Mouse (Mus musculus) kidney, embryonic 14.5 days (tissue): ENCODE measurements around the gene Ube2l6. TPM values are rescaled to one million over a fixed set of nuclear protein-coding genes. Genes with fewer than 3 reads are reported as not detected.
A peak's percentile ranks its signal among the peaks of the same experiment; 100 is the strongest.

Experiments
- ATAC-seq: fragments of 200-750 bp; cut with Nextera tagmentation; 2 replicates; pipeline ENCODE4 v1.8.0; 2017; ENCODE audit warnings: moderate number of reproducible peaks, mild to moderate bottlenecking, moderate TSS enrichment, moderate library complexity; ENCODE audit not compliant: low FRiP score, low TSS enrichment
- H3K27ac ChIP-seq: fragments of 300-500 bp; sonication (generic); 2 replicates; pipeline ENCODE4 v1.5.1; 2014; ENCODE audit warnings: low read depth, mild to moderate bottlenecking, low read length, moderate library complexity, mixed read lengths
- H3K27me3 ChIP-seq: fragments of 300-500 bp; sonication (generic); 2 replicates; pipeline ENCODE4 v1.6.1; 2014; ENCODE audit warnings: mild to moderate bottlenecking, low read length; ENCODE audit not compliant: control insufficient read depth, insufficient read depth
- H3K36me3 ChIP-seq: fragments of 300-500 bp; sonication (generic); 2 replicates; pipeline ENCODE4 v1.6.1; 2014; ENCODE audit warnings: low read length, mixed read lengths; ENCODE audit not compliant: control insufficient read depth, insufficient read depth
- H3K4me1 ChIP-seq: fragments of 300-500 bp; sonication (generic); 2 replicates; pipeline ENCODE4 v1.6.1; 2014; ENCODE audit warnings: low read length, mixed read lengths; ENCODE audit not compliant: control insufficient read depth, insufficient read depth
- H3K4me2 ChIP-seq: fragments of 300-500 bp; sonication (generic); replicated peaks from 2 replicates; pipeline ENCODE4 v1.6.1; 2014; ENCODE audit warnings: low read depth, mild to moderate bottlenecking, low read length
- H3K4me3 ChIP-seq: fragments of 300-500 bp; sonication (generic); 2 replicates; pipeline ENCODE4 v1.5.1; 2014; ENCODE audit warnings: mild to moderate bottlenecking, low read length
- H3K9ac ChIP-seq: fragments of 300-500 bp; sonication (generic); 2 replicates; pipeline ENCODE4 v1.6.1; 2014; ENCODE audit warnings: low read depth, mild to moderate bottlenecking, low read length, moderate library complexity
- H3K9me3 ChIP-seq: fragments of 300-500 bp; sonication (generic); 2 replicates; pipeline ENCODE4 v1.6.1; 2016; ENCODE audit warnings: low read length; ENCODE audit not compliant: control insufficient read depth
- WGBS: fragments of 180-500 bp; shearing (Covaris S2); extraction: QIAGEN DNeasy Blood & Tissue Kit; methylation state at CpG from one replicate; pipeline ENCODE4 v1.1.7; 2014; 5-methylcytosine and 5-hydroxymethylcytosine counted together
- polyA plus RNA-seq: library from polyadenylated mRNA; unstranded; fragments of >200 nt; fragmentation: Nextera tagmentation; extraction: Ambion mirVana; gene quantifications from 2 replicates; pipeline ENCODE4 v1.2.1, GENCODE M21; 2014

Ube2l6 gene
- polyA plus RNA-seq, 1 experiment from 2014 or later, result 29.0 TPM

- peak within 1 kb of the TSS; percentile 78; the same call in 1 of the 2 replicates for H3K27ac ChIP-seq
- peak within 1 kb of the TSS; percentile 67 for H3K4me3 ChIP-seq
- ATAC-seq, result no peak
- WGBS, result 13% methylated on average over 10 of the region's 10 CpGs
- H3K27me3 ChIP-seq, result 0 out of 2 replicates have a peak, but pooled peaks cover 8% of the 10 kb centered on the region
- no peaks in the 10 kb centered on the region for H3K36me3 ChIP-seq
- H3K9me3 ChIP-seq, result no peaks in the 10 kb centered on the region
- peak within 1 kb of the TSS; percentile 74 for H3K4me2 ChIP-seq
- peaks cover 9% of the 10 kb centered on the region; the same call in 1 of the 2 replicates for H3K4me1 ChIP-seq
- H3K9ac ChIP-seq, result peak within 1 kb of the TSS; percentile 82
These were observed 39.9 kb downstream of the Ube2l6 start, which contains the start of gene Slc43a1 for GRCm38 (mm10) chr2:84838593-84838949. Gene Slc43a1 (plus strand): TSS chr2:84838850.

- WGBS, result under 1% methylated on average over 47 of the region's 47 CpGs
- H3K36me3 ChIP-seq, result no peaks in the 10 kb centered on the region
- 0 out of 2 replicates have a peak, but pooled peaks cover 8% of the 10 kb centered on the region for H3K27me3 ChIP-seq
- H3K4me3 ChIP-seq, result peak overlapping the region; percentile 67
- H3K27ac ChIP-seq, result peak overlapping the region; percentile 78; the same call in 1 of the 2 replicates
- ATAC-seq, result peak; percentile 33
- H3K4me1 ChIP-seq, result peaks cover 9% of the 10 kb centered on the region; the same call in 1 of the 2 replicates
- H3K9ac ChIP-seq, result peak overlapping the region; percentile 82
- peak overlapping the region; percentile 74 for H3K4me2 ChIP-seq
- no peaks in the 10 kb centered on the region for H3K9me3 ChIP-seq
These were observed 40.7 kb downstream of the Ube2l6 start for GRCm38 (mm10) chr2:84838993-84839980.

DNA sequence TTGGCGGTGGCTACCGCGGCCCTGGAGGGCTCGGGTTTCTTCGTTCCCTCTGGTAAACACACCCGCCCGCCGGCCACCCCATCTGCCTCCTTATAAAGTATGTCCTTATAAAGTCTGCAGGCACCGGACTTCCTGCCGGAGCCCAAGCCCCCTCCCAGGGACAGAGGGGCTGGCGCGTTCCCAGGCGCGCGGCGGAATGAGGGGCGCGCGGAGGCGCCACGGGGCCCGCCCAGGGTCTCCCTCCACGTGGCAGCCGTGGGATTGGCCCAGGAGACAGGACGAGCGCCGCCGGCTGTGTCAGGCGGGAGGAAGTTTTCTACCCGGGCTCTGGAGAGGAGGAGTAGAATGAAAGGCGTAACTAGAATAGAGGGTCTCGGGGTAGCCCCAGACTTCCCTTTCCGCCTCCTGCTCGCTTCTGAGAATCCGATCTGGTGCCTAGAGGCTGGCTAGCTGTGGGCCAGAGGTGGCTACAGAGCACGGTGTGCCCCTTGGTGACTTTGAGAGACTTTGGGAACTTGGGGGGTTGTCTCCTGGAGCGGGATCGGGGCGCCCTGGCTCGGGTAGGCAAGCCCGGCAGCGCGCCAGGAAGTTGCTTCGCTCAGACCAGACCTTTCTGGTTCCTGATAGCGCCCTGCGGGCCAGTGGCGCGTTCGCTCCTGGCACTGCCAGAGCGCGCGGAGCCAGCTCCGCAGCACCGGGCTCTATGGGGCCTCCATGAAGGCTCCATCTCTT lies 41.6 kb downstream of the Ube2l6 start:
- Histone ChIP-seq H3K4me2 (peak overlapping the region; percentile 74), H3K36me3 (no peaks in the 10 kb centered on the region), H3K9ac (peak overlapping the region; percentile 82), H3K4me1 (peaks cover 9% of the 10 kb centered on the region; the same call in 1 of the 2 replicates), H3K4me3 (peak overlapping the region; percentile 67), H3K9me3 (no peaks in the 10 kb centered on the region), H3K27me3 (0 out of 2 replicates have a peak, but pooled peaks cover 8% of the 10 kb centered on the region), H3K27ac (peak overlapping the region; percentile 78)
- ATAC-seq, result peak; percentile 95
- WGBS, result under 1% methylated on average over 54 of the region's 54 CpGs

- Histone ChIP-seq H3K9me3 (no peaks in the 10 kb centered on the region), H3K36me3 (peaks cover 5% of the 10 kb centered on the region; the same call in 1 of the 2 replicates), H3K27ac (peak overlapping the region; percentile 78), H3K27me3 (0 out of 2 replicates have a peak, but pooled peaks cover 8% of the 10 kb centered on the region), H3K4me1 (peaks cover 9% of the 10 kb centered on the region; the same call in 1 of the 2 replicates), H3K4me2 (peak overlapping the region; percentile 74), H3K4me3 (peak overlapping the region; percentile 67), H3K9ac (peak overlapping the region; percentile 82)
- WGBS, result 4% methylated on average over 17 of the region's 17 CpGs
- ATAC-seq, result peak; percentile 7
These were observed 42.3 kb downstream of the Ube2l6 start for GRCm38 (mm10) chr2:84840748-84841563.

DNA sequence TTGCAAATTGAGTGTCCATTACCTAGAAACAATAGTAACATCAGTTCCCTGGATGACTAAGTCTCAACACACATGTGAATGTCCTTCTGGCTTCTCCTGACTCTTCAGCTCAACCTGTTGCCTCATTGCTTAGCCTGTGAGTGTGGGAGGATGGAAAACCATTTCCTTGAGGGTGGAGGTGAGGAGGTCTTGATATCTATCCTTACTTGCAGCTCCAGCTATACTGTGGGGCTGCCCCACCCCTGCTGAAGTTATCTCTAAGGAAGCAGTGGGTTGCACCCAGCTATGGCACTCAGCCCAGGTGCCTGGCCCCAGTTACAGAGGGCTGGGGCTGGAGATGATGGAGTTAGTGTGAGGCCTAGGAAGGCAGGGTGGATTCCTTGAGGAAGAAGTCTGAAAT lies 43.3 kb downstream of the Ube2l6 start:
- H3K36me3 ChIP-seq, result peaks cover 6% of the 10 kb centered on the region; the same call in 1 of the 2 replicates
- H3K4me3 ChIP-seq, result peak overlapping the region; percentile 67
- ATAC-seq, result no peak
- H3K27me3 ChIP-seq, result 0 out of 2 replicates have a peak, but pooled peaks cover 8% of the 10 kb centered on the region
- H3K27ac ChIP-seq, result no peak overlapping the region
- 0 out of 2 replicates have a peak overlapping the region, but pooled peaks have one; percentile 82 for H3K9ac ChIP-seq
- peak overlapping the region; percentile 74 for H3K4me2 ChIP-seq
- H3K4me1 ChIP-seq, result peaks cover 9% of the 10 kb centered on the region; the same call in 1 of the 2 replicates
- no peaks in the 10 kb centered on the region for H3K9me3 ChIP-seq

- WGBS, result 81% methylated on average over 6 of the region's 6 CpGs
These were observed 45.0 kb downstream of the Ube2l6 start for GRCm38 (mm10) chr2:84843654-84844053.

DNA sequence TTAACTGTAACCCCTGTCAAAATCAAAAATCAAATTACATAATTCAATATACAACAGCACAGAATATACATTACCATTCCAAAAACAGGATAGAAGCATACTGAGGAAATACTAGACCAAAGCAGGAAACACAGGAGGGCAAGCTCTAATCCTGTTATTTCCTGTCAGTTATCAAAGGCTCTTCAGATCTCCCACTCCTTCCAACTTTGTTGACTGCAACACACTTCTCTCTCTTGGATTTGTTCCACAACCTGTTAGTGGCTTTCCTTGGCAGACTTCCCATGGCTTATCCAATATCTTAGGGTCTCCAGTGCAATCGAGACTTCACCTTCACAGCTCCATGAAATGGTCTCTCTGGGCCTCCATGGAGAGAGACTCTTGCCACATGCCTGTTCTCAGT lies 46.6 kb downstream of the Ube2l6 start:
- Histone ChIP-seq H3K27ac (no peak overlapping the region), H3K4me3 (no peak overlapping the region), H3K9ac (no peak overlapping the region), H3K36me3 (peaks cover 28% of the 10 kb centered on the region), H3K27me3 (no peaks in the 10 kb centered on the region), H3K4me2 (no peak overlapping the region), H3K9me3 (no peaks in the 10 kb centered on the region), H3K4me1 (peaks cover 9% of the 10 kb centered on the region; the same call in 1 of the 2 replicates)
- ATAC-seq, result no peak
- WGBS, result 67% methylated on average over 1 of the region's 1 CpGs

More at GRCm38 (mm10) chr2:84843654-84844053, 45.0 kb downstream of the Ube2l6 start:
- H3K27ac ChIP-seq, result no peak overlapping the region
- H3K27me3 ChIP-seq, result 0 out of 2 replicates have a peak, but pooled peaks cover 1% of the 10 kb centered on the region
- no peak overlapping the region for H3K4me2 ChIP-seq
- H3K36me3 ChIP-seq, result peaks cover 13% of the 10 kb centered on the region
- H3K9me3 ChIP-seq, result no peaks in the 10 kb centered on the region
- H3K4me1 ChIP-seq, result peaks cover 9% of the 10 kb centered on the region; the same call in 1 of the 2 replicates
- no peak for ATAC-seq
- H3K4me3 ChIP-seq, result no peak overlapping the region
- no peak overlapping the region for H3K9ac ChIP-seq
